Mouse (Mus musculus): Measurements from ENCODE around the gene Glipr2. TPM values are rescaled to one million over a fixed set of nuclear protein-coding genes. Genes with fewer than 3 reads are reported as not detected.

Glipr2 gene
- polyA plus RNA-seq, 1 experiment from 2014 or later = 57.8 TPM

- H3K27me3 ChIP-seq (ENCODE audit: control insufficient read depth, insufficient read depth, low read depth, low read length) = no peaks in the 10 kb centered on the region
- no peaks in the 10 kb centered on the region for H3K9me3 ChIP-seq (ENCODE audit: control insufficient read depth, low read length)
- peaks cover 11% of the 10 kb centered on the region; the same call in 1 of the 2 replicates for H3K36me3 ChIP-seq (ENCODE audit: control insufficient read depth, insufficient read depth, low read length)
- no peak overlapping the region for H3K9ac ChIP-seq (ENCODE audit: low read length)
- no peaks in the 10 kb centered on the region for H3K4me1 ChIP-seq (replicated peaks; ENCODE audit: control insufficient read depth, insufficient read depth, low read length)
- H3K27ac ChIP-seq (ENCODE audit: low read length) = no peak overlapping the region
- no peak overlapping the region for H3K4me3 ChIP-seq (ENCODE audit: low read length)
- H3K4me2 ChIP-seq (ENCODE audit: low read depth, low read length) = no peak overlapping the region
- 90% methylated on average over 5 of the region's 5 CpGs for WGBS
- no peak for ATAC-seq (ENCODE audit: low read depth)
Measured at GRCm38 (mm10) chr4:43941315-43941714, 15.9 kb upstream of the Glipr2 start.

- no peak overlapping the region for H3K4me2 ChIP-seq (ENCODE audit: low read depth, low read length)
- H3K4me1 ChIP-seq (replicated peaks; ENCODE audit: control insufficient read depth, insufficient read depth, low read length) = no peaks in the 10 kb centered on the region
- no peaks in the 10 kb centered on the region for H3K27me3 ChIP-seq (ENCODE audit: control insufficient read depth, insufficient read depth, low read depth, low read length)
- H3K27ac ChIP-seq (ENCODE audit: low read length) = no peak overlapping the region
- no peak overlapping the region for H3K4me3 ChIP-seq (ENCODE audit: low read length)
- H3K36me3 ChIP-seq (ENCODE audit: control insufficient read depth, insufficient read depth, low read length) = peaks cover 11% of the 10 kb centered on the region; the same call in 1 of the 2 replicates
- no peaks in the 10 kb centered on the region for H3K9me3 ChIP-seq (ENCODE audit: control insufficient read depth, low read length)
- WGBS = 86% methylated on average over 8 of the region's 8 CpGs
- no peak overlapping the region for H3K9ac ChIP-seq (ENCODE audit: low read length)
- ATAC-seq (ENCODE audit: low read depth) = no peak
Measured at GRCm38 (mm10) chr4:43942421-43942820, 14.8 kb upstream of the Glipr2 start.

GRCm38 (mm10) chr4:43947571-43947970 lies 9.6 kb upstream of the Glipr2 start:
- Histone ChIP-seq H3K4me2 (ENCODE audit: low read depth, low read length) (no peak overlapping the region), H3K27ac (ENCODE audit: low read length) (no peak overlapping the region), H3K9ac (ENCODE audit: low read length) (no peak overlapping the region), H3K27me3 (ENCODE audit: control insufficient read depth, insufficient read depth, low read depth, low read length) (no peaks in the 10 kb centered on the region), H3K4me1 (replicated peaks; ENCODE audit: control insufficient read depth, insufficient read depth, low read length) (no peaks in the 10 kb centered on the region), H3K36me3 (ENCODE audit: control insufficient read depth, insufficient read depth, low read length) (0 out of 2 replicates have a peak, but pooled peaks cover 3% of the 10 kb centered on the region), H3K4me3 (ENCODE audit: low read length) (no peak overlapping the region), H3K9me3 (ENCODE audit: control insufficient read depth, low read length) (no peaks in the 10 kb centered on the region)
- no peak for ATAC-seq (ENCODE audit: low read depth)
- 96% methylated on average over 2 of the region's 2 CpGs for WGBS

GRCm38 (mm10) chr4:43957846-43958461 lies 753 bp downstream of the Glipr2 start:
- Histone ChIP-seq H3K27me3 (ENCODE audit: control insufficient read depth, insufficient read depth, low read depth, low read length) (no peaks in the 10 kb centered on the region), H3K36me3 (ENCODE audit: control insufficient read depth, insufficient read depth, low read length) (no peaks in the 10 kb centered on the region), H3K27ac (ENCODE audit: low read length) (peak overlapping the region; percentile 80), H3K4me3 (ENCODE audit: low read length) (peak overlapping the region; percentile 71), H3K4me2 (ENCODE audit: low read depth, low read length) (peak overlapping the region; percentile 98), H3K4me1 (replicated peaks; ENCODE audit: control insufficient read depth, insufficient read depth, low read length) (peaks cover 10% of the 10 kb centered on the region), H3K9ac (ENCODE audit: low read length) (peak overlapping the region; percentile 72), H3K9me3 (ENCODE audit: control insufficient read depth, low read length) (no peaks in the 10 kb centered on the region)
- WGBS = under 1% methylated on average over 26 of the region's 26 CpGs
- ATAC-seq (ENCODE audit: low read depth) = peak; percentile 77

- H3K27me3 ChIP-seq (ENCODE audit: control insufficient read depth, insufficient read depth, low read depth, low read length) = no peaks in the 10 kb centered on the region
- H3K36me3 ChIP-seq (ENCODE audit: control insufficient read depth, insufficient read depth, low read length) = no peaks in the 10 kb centered on the region
- no peak overlapping the region for H3K9ac ChIP-seq (ENCODE audit: low read length)
- no peaks in the 10 kb centered on the region for H3K9me3 ChIP-seq (ENCODE audit: control insufficient read depth, low read length)
- no peak overlapping the region for H3K4me2 ChIP-seq (ENCODE audit: low read depth, low read length)
- ATAC-seq (ENCODE audit: low read depth) = no peak
- no peak overlapping the region for H3K4me3 ChIP-seq (ENCODE audit: low read length)
- WGBS = 50% methylated on average over 9 of the region's 9 CpGs
- peaks cover 18% of the 10 kb centered on the region for H3K4me1 ChIP-seq (replicated peaks; ENCODE audit: control insufficient read depth, insufficient read depth, low read length)
- no peak overlapping the region for H3K27ac ChIP-seq (ENCODE audit: low read length)
Measured at GRCm38 (mm10) chr4:43959523-43960179, 2.5 kb downstream of the Glipr2 start.

- H3K4me1 ChIP-seq (replicated peaks; ENCODE audit: control insufficient read depth, insufficient read depth, low read length) = peaks cover 23% of the 10 kb centered on the region
- H3K27me3 ChIP-seq (ENCODE audit: control insufficient read depth, insufficient read depth, low read depth, low read length) = no peaks in the 10 kb centered on the region
- no peak overlapping the region for H3K4me2 ChIP-seq (ENCODE audit: low read depth, low read length)
- ATAC-seq (ENCODE audit: low read depth) = no peak
- no peak overlapping the region for H3K27ac ChIP-seq (ENCODE audit: low read length)
- H3K36me3 ChIP-seq (ENCODE audit: control insufficient read depth, insufficient read depth, low read length) = no peaks in the 10 kb centered on the region
- H3K9me3 ChIP-seq (ENCODE audit: control insufficient read depth, low read length) = no peaks in the 10 kb centered on the region
- WGBS = 73% methylated on average over 6 of the region's 6 CpGs
- no peak overlapping the region for H3K4me3 ChIP-seq (ENCODE audit: low read length)
- no peak overlapping the region for H3K9ac ChIP-seq (ENCODE audit: low read length)
Measured at GRCm38 (mm10) chr4:43960207-43960606, 3.0 kb downstream of the Glipr2 start.

- H3K4me2 ChIP-seq (ENCODE audit: low read depth, low read length) = no peak overlapping the region
- H3K27me3 ChIP-seq (ENCODE audit: control insufficient read depth, insufficient read depth, low read depth, low read length) = no peaks in the 10 kb centered on the region
- peaks cover 21% of the 10 kb centered on the region for H3K4me1 ChIP-seq (replicated peaks; ENCODE audit: control insufficient read depth, insufficient read depth, low read length)
- peak overlapping the region; percentile 27; the same call in 1 of the 2 replicates for H3K9ac ChIP-seq (ENCODE audit: low read length)
- H3K9me3 ChIP-seq (ENCODE audit: control insufficient read depth, low read length) = no peaks in the 10 kb centered on the region
- ATAC-seq (ENCODE audit: low read depth) = no peak
- 34% methylated on average over 2 of the region's 2 CpGs for WGBS
- H3K4me3 ChIP-seq (ENCODE audit: low read length) = no peak overlapping the region
- H3K36me3 ChIP-seq (ENCODE audit: control insufficient read depth, insufficient read depth, low read length) = no peaks in the 10 kb centered on the region
- H3K27ac ChIP-seq (ENCODE audit: low read length) = no peak overlapping the region
Measured at GRCm38 (mm10) chr4:43964326-43964833, 7.2 kb downstream of the Glipr2 start.

- ATAC-seq (ENCODE audit: low read depth) = peak; percentile 26; the same call in 1 of the 2 replicates
- no peaks in the 10 kb centered on the region for H3K27me3 ChIP-seq (ENCODE audit: control insufficient read depth, insufficient read depth, low read depth, low read length)
- no peak overlapping the region for H3K9ac ChIP-seq (ENCODE audit: low read length)
- H3K4me3 ChIP-seq (ENCODE audit: low read length) = no peak overlapping the region
- no peak overlapping the region for H3K4me2 ChIP-seq (ENCODE audit: low read depth, low read length)
- no peaks in the 10 kb centered on the region for H3K36me3 ChIP-seq (ENCODE audit: control insufficient read depth, insufficient read depth, low read length)
- no peaks in the 10 kb centered on the region for H3K9me3 ChIP-seq (ENCODE audit: control insufficient read depth, low read length)
- WGBS = 48% methylated on average over 4 of the region's 4 CpGs
- H3K4me1 ChIP-seq (replicated peaks; ENCODE audit: control insufficient read depth, insufficient read depth, low read length) = peaks cover 21% of the 10 kb centered on the region
- H3K27ac ChIP-seq (ENCODE audit: low read length) = no peak overlapping the region
Measured at GRCm38 (mm10) chr4:43964951-43965684, 7.9 kb downstream of the Glipr2 start.
